Mouse (Mus musculus) MN1 (cell line): ENCODE measurements around the gene Bcas3.

ENCODE experiments used
- DNase-seq: peaks from one replicate; pipeline ENCODE4 v3.0.0-alpha.2; 2016; ENCODE audit warnings: low spot score

The Bcas3 gene

DNA sequence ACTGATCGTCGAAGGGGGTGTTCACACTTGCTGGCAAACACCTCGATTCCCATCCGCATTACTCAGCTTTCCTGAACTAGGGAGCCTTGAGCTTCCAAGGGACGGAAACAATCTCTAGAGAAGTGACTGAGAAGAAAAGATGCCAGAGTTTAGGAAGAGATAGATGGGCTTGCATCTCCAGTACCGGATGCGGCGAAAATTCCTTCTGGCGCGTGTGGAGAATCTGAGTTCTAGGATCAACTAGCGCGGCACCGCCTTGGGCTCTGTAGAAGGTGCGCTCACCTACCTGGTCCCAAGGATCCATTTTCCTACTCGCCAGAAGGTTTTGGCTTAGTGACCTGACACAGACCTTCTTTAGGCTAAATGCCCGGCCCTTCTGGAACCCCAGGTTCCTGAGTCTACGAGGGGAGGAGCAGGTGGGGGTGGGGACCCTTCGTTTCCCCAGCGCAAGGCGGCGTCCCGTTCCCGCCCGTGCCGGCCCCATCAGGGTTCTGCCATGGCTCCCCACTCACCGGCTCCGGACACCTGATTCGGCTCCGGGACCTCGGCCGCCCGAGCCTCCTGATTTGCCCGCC lies 478.8 kb downstream of the Bcas3 start:
- DNase-seq = peak; percentile 49

DNA sequence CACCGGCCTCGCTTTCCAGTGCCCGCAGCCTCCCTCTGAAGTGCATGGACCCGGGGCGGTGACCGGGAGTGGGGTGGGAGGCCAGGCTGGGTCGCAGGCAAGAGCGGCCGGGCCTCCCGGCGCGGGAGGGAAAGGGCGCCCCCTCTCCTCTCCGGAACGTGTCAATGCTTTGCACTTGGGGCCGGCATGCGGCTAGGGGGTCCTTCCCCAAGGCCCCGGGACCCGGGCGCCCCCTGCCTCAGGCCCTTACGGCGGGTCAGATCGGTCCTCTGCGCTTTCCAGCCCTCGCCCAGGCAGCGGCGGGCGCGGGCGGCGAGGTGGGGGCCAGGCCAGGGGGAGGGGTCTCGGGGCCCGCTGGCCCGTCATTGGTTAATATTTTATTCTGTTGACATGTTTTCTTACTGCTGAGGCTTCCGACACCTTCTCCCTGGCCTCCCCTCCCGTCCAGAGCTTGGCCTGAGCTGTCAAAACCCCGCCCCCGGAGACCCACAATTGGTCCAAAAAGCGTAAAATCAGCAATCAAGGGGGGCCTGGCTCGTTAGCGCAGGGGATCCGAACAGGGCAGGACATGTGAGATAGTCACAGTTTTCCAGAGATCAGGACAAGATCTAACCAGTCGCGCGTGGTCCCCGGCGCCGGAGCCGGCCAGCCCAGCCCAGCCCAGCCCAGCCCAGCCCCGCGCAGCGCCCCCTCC lies 479.4 kb downstream of the Bcas3 start, which contains the start of gene Tbx2:
Gene Tbx2, plus strand, starts transcription at position 321 of the 694 bp plus-strand sequence.
- peak; percentile 91 for DNase-seq

DNA sequence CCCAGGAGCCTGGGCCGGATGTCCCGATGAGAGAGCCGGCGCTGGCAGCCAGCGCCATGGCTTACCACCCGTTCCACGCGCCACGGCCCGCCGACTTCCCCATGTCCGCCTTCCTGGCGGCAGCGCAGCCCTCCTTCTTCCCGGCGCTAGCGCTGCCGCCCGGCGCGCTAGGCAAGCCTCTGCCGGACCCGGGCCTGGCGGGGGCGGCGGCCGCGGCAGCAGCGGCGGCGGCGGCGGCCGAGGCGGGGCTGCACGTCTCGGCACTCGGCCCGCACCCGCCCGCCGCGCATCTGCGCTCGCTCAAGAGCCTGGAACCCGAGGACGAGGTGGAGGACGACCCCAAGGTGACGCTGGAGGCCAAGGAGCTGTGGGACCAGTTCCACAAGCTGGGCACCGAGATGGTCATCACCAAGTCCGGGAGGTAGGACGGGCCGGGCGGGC lies 480.1 kb downstream of the Bcas3 start:
- DNase-seq = peak; percentile 61

DNA sequence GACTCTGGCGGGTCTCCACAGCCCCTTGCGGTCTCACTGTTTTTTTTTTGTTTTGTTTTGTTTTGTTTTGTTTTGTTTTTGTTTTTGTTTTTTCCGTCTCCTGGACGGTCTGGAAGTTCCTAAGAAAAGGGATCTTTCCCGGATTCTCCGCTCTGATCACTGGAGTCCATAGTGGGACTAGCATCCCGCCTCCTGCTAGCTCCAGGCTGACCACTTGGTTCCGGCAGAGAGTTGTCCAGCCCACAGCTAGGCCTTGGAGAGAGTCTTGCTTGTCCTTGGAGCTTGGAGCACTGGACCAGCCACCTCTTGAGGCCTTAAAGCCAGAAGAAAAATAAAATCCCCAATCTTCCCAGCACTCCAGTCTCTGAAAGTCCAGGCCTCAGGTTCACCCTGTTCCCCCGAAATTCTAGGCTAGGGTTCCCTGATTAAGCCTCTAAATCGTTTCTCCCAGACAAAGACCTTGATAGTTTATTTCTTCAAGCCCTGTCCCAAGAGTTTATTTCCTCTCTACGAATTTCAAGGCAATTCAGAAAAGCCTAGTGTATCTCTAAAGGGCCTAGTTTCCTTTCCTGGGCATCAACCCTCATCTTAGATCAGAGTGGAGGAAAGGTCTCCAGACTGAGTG lies 480.9 kb downstream of the Bcas3 start:
- peak; percentile 71 for DNase-seq

DNA sequence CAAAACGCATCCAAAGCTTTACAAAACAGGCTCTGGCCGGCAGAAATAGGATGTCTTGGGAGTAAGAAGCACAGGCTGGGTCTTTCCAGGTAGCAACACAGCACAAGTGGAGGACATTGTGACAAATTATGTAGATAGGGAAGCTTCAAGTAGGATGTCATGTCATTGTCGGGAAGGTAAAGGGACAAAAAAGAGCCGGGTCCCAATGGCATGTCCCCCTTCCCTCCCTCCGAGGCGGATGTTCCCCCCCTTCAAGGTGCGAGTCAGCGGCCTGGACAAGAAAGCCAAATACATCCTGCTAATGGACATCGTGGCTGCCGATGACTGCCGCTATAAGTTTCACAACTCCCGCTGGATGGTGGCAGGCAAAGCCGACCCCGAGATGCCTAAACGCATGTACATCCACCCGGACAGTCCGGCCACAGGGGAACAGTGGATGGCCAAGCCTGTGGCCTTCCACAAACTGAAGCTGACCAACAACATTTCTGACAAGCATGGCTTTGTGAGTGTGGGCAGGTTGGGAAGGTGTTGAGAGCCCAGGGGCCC lies 481.5 kb downstream of the Bcas3 start:
- no peak for DNase-seq

DNA sequence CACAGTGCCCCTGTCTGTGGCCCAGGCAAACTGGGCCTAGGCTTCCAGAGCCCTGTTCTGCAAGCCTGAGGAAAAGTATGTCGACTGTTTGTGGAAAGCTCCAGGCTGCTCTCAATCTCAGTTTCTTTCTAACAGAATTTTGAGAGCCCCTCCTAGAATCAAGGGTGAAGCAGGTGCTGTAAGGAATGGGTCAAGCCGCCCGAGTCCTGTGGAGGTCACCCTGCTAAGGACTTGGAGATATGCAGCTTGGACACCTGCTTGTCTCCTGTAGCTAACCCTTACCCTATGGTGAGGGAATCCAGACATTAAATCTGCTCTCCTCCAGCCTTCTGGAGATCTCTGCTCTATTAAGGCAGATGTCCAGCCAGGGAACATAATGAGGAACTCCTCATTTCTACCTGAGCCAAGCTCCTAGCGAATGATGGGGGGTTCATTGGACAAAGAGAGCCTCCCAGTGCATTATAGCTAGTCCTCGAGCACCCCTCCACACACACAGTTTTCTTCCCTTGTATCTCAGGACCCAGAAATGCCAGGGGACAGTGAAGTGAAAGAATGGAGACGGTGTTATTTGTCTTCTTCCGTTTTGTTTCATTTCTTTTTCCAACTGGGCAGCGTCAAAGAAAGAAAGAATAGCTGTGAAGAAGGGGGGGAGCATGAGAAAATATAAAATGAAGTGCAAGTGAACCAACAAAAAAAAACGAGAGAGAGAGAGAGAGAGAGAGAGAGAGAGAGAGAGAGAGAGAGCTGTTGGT lies 482.2 kb downstream of the Bcas3 start:
- no peak for DNase-seq

DNA sequence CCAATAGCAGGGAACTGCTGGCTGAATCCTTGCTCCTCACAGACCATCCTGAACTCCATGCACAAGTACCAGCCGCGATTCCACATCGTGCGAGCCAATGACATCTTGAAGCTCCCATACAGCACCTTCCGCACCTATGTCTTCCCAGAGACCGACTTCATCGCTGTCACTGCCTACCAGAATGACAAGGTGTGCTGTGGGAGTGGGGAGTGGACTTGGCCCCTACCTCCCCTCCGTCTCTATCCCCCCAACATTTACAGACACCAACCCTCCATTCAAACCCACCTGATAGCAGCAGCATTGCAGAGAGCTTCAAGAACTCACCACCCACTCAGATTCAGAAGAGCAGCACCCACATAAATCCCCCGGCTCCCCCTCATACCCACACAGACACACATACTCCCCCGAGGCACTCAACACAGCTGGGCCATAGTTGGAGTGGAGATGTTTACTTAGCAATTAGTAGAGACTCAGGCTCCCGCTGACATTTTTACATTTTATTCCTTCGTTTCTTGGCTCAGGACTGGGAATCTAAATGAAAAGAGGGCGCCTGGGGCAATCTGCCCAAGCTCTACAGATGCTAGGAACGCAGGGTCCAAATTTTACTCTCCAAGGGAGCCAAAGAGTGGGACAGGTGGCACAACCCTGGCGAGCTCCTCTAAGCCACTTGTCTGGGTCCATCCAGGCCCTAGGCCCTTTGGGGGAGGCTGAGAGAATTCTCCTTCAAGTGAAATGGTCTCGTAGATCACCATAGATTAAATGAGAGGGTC lies 483.0 kb downstream of the Bcas3 start:
- no peak for DNase-seq

DNA sequence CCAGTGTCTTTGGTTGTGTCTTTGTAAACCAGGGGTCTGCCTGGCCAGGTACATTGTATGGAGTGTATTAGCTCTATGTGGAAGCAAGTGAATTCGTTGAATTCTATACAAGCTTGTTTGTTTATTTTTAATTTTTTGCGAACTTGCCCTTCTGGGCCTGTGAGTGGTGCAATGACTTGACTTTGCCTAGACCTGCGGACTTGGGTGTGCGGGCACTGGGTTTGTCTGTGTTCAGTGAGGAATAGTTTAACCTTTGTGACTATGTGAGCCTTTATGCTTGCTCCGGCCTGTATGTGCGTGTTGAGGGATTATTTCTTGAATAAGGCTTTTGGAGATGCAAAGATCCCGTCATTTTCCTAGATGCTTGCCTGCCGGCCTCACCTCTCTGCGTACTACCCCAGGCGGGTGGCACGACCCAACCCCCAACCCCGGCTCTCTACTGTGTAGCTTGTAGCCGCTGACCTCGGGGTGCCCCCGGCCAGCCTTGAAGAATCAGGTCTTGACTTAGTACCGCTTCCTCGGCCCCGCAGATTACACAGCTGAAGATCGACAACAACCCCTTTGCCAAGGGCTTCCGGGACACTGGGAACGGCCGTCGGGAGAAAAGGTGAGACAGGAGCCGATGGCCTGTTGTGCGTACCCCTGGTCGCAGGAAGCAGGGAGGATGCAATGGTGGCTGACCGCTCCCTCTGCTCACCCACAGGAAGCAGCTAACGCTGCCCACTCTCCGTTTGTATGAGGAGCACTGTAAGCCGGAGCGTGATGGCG lies 483.7 kb downstream of the Bcas3 start:
- no peak for DNase-seq

DNA sequence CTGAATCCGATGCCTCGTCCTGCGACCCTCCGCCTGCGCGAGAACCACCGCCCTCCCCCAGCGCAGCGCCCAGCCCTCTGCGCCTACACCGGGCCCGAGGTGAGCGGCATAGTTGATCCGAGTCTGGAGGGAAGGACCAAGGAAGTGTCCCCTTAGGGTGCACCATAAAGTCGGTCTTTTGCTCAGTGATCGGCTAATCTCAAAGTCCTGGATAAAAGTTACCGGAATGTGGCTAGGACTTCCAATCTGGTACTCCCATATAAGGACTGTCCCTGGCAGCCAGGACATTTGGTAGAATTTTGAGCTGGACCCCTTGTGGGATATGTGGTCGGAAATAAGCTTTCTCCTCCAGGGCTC lies 484.3 kb downstream of the Bcas3 start:
- no peak for DNase-seq

DNA sequence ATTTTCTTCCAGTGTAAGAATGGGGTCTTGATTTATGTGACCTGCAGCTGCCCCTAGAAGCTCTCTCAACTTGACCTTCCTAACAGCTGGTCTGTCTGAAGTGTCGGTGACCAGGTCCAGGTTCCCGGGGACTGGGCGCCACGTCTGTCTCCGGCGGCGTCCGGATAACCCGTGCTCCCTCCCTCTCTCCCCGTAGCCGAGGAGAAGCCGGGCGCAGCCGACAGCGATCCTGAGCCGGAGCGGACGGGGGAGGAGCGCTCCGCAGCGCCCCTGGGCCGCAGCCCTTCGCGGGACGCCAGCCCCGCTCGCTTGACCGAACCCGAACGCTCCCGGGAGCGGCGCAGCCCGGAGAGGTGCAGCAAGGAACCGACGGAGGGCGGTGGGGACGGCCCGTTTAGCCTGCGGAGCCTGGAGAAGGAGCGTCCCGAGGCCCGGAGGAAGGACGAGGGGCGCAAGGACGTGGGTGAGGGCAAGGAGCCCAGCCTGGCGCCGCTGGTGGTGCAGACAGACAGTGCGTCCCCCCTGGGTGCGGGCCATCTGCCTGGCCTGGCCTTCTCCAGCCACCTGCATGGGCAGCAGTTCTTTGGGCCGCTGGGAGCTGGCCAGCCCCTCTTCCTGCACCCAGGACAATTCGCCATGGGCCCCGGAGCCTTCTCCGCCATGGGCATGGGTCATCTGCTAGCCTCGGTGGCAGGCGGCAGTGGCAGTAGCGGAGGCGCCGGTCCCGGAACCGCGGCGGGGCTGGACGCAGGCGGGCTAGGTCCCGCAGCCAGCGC lies 484.9 kb downstream of the Bcas3 start:
- DNase-seq = no peak

DNA sequence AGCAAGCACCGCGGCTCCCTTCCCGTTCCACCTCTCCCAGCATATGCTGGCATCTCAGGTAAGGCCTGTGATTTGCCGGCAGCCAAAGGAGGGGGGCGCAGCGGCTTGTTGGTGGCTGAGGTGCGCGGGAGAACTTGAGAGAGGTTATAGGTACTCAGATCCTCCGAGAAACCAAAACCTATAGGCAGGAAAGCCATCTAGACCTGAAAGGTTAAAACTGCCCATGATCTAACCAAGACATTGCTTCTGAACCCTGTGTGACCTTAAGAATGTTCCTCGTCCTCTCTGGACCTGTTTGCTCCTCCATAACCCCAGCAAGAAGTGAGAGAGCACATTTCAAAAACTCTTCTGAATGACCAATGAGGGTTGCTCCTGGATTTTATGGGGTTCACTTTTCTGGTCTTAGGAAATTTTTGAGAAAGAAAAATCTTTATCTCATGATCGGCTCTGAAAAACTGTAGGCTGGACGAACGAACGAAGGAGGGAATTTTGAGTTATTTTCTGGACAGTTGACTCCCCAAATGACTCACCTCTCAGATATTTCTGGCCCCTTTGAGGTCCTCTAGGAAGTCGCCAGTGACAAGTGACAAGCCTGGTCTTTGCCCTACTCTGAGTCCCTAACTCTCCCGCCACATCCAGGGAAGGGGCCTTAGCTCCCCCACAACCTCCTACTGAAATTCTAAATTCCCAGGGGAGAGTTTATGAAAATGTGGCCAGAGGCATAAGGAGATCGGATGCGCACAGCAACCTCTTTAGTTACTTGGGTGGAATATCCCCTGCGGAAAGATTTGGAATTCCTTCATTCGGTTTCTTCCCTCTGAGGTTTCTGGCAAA lies 485.7 kb downstream of the Bcas3 start:
- DNase-seq = no peak

DNA sequence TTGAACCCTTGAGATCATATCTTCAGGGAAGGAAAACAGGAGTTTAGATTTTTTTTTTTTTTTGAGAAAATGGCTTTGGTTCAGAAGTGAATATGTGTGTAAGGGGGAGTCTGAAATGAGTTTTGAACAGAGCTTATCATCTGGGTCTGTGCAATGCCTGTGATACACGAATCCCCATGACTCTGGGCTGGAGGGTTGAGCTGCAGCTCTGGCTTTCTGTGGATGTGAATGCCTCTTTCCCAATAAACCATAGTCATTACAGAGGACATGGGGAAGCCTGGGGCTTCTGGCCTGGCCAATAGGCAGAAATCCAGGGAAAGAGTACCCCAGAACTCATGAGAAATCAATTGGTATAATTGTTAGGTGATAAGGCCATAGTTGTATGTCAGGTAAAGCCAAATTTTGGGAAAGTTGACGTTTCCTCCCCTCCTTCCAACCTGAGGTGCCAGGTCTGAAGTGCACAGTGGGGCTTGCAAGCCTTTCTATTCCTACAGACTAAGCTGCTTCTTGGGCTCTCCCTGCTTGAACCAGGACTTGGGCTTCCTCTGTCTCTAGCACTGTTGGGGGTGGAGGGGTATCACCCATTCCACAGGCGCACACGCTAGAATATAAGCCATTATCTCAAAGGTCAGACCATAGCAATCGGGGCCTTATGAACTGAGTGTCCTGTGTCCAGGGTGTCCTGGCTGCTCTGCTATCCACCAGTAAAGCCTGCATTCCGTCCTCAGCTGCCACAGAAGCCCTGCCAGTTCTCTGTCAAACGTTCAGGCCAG lies 486.5 kb downstream of the Bcas3 start:
- no peak for DNase-seq

DNA sequence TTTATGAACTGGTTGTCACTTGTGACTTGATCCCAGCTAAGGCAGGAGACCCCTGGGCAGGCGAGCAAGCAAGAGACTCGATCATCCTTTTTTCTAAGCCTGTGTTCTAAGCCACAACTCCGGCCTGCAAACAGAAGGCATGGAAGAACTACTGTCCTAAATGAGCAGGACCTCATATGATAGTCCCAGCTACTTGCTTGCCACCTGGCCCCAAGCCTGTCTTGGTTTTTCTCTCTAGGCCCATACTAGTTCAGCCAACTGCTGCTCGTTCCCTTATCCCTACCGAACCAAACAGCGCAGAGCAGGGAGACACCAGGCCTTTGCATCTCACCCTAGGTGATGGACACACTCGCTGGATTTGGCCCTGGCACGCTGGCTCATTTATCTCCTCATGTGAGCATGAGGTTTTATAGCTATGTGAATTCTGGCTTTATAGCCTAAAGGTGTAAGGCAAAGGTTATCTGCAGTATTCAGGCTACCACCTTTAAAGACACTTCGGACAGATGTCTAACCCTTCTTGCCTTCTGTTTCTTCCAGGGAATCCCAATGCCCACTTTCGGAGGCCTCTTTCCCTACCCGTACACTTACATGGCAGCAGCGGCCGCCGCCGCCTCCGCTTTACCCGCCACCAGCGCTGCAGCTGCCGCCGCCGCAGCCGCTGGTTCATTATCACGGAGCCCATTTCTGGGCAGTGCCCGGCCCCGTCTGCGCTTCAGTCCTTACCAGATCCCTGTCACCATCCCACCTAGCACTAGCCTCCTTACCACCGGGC lies 487.2 kb downstream of the Bcas3 start:
- DNase-seq = no peak

DNA sequence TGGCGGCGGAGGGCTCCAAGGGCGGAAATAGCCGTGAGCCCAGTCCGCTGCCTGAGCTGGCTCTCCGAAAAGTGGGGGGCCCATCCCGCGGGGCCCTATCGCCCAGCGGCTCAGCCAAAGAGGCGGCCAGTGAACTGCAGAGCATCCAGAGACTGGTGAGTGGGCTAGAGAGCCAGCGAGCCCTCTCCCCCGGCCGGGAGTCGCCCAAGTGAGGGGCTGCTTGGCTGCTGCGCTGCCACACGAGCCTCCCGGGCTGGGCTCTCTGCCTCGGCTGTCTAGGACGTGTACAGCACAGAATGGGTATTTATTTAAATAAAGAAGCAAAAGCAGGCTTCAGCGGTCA lies 487.8 kb downstream of the Bcas3 start:
- no peak for DNase-seq

DNA sequence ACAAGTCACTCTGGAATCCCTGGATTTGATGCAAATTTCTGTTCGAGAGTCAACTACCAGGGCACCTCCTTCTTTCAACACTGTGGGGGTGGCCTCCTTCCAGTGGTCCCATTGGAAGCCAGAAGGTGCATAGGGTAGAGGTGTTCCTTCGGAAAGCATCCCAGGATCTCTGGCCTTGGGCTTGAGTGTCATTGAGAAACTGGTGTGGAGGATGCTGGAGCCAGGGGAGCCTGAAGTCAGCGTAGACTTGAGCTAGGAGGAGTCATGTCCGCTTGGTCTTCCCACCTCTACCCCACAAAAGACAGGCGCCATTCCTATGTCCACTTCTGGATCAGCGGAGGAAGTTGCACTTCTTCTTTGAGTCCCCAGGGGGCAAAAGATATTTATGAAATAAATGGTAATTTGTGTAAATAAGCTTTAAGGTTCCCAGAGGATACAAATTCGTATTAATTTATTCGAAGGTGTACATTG lies 488.3 kb downstream of the Bcas3 start:
- DNase-seq = no peak

DNA sequence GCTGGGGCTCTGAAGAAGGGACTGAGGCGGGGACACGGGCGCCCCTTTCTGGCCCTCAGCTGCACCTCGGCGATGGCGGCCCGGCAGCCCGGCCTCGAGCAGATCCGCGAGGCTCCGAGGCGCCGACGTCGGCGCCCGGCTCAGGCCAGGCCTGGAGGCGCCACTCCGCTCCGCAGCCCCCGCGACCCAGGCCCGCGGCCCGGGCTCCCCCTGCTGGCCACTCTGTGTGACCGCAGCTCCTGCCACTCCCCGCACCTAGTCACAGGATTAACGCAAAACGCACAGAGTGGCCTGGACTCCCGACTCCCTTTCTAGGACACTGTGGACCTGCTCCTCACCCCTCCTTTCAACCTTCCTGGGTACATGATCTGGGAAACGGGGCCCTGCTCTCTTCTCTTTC lies 489.0 kb downstream of the Bcas3 start:
- DNase-seq = no peak

DNA sequence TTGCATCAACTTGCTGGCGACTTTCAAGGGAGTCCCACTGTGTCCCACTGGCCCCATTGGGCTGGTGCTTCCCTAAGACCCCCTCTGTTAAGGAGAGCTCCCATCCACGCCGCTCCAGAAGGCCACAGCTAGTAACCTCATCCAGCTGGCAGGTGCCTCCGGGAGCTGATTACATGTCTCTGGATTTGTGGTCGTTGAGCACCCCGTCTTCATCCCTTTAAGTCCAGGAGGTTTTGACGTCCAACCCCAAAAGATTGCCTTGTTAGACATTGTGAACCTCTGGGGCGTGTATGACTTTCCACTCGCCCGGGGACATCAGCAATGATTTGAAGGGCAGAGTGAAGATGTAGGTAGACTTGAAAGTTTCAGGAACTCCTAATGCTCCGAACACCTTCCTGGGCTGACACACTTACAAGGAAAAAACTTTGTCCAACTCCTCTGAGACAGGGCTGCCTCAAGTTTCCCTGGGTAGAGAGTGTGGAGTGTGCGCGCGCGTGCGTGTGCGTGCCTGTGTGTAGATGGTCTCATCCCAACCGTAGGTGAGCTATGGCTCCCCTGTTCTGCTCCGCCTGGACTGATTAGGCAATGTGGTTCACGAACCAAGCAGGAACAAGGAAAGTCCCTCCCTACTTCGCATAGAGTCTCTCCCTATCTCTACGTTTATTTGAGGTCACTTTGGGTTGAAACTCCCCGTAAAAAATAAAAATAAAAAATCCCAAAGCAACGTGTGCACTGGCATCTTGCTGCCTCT lies 489.8 kb downstream of the Bcas3 start:
- no peak for DNase-seq
